Mouse (Mus musculus) heart, embryonic 11.5 days (tissue): Measurements from ENCODE around the gene Tuba1b. TPM values are rescaled to one million over a fixed set of nuclear protein-coding genes. Genes with fewer than 3 reads are reported as not detected.
A peak's percentile ranks its signal among the peaks of the same experiment; 100 is the strongest.
"Not testable (repeated sequence)": the region's sequence is repeated elsewhere in the genome, so short reads cannot be mapped to it uniquely, and the experiment has no call there.

ENCODE experiments used
- ATAC-seq: fragments of 200-750 bp; cut with Nextera tagmentation; replicated peaks from 2 replicates; pipeline ENCODE4 v1.8.0; 2017; ENCODE audit warnings: moderate library complexity; ENCODE audit not compliant: insufficient number of reproducible peaks, low FRiP score, low TSS enrichment
- H3K27ac ChIP-seq: fragments of 300-500 bp; sonication (generic); 2 replicates; pipeline ENCODE4 v1.5.1; 2014; ENCODE audit warnings: mild to moderate bottlenecking, low read depth, low read length
- H3K27me3 ChIP-seq: fragments of 300-500 bp; sonication (generic); 2 replicates; pipeline ENCODE4 v1.6.1; 2014; ENCODE audit warnings: mild to moderate bottlenecking, low read length, mixed read lengths; ENCODE audit not compliant: control insufficient read depth, insufficient read depth
- H3K36me3 ChIP-seq: fragments of 300-500 bp; sonication (generic); 2 replicates; pipeline ENCODE4 v1.6.1; 2014; ENCODE audit warnings: mild to moderate bottlenecking, low read length, moderate library complexity, mixed read lengths; ENCODE audit not compliant: control insufficient read depth, insufficient read depth
- H3K4me1 ChIP-seq: fragments of 300-500 bp; sonication (generic); 2 replicates; pipeline ENCODE4 v1.6.1; 2014; ENCODE audit warnings: low read length; ENCODE audit not compliant: control insufficient read depth, insufficient read depth
- H3K4me2 ChIP-seq: fragments of 300-500 bp; sonication (generic); 2 replicates; pipeline ENCODE4 v1.6.1; 2014; ENCODE audit warnings: mild to moderate bottlenecking, moderate library complexity
- H3K4me3 ChIP-seq: fragments of 300-500 bp; sonication (generic); 2 replicates; pipeline ENCODE4 v1.5.1; 2014; ENCODE audit warnings: low read depth, low read length
- H3K9ac ChIP-seq: fragments of 300-500 bp; sonication (generic); 2 replicates; pipeline ENCODE4 v1.6.1; 2014; ENCODE audit warnings: mild to moderate bottlenecking, low read depth, low read length, moderate library complexity
- H3K9me3 ChIP-seq: fragments of 300-500 bp; sonication (generic); replicated peaks from 2 replicates; pipeline ENCODE4 v1.6.1; 2016; ENCODE audit warnings: low read length; ENCODE audit not compliant: control insufficient read depth
- WGBS: fragments of 180-500 bp; shearing (Covaris S2); extraction: QIAGEN DNeasy Blood & Tissue Kit; methylation state at CpG from one replicate; pipeline ENCODE4 v1.1.7; 2014; ENCODE audit not compliant: insufficient replicate concordance; 5-methylcytosine and 5-hydroxymethylcytosine counted together
- polyA plus RNA-seq: library from polyadenylated mRNA; unstranded; fragments of >200 nt; fragmentation: Nextera tagmentation; extraction: Ambion mirVana; gene quantifications from 2 replicates; pipeline ENCODE4 v1.2.1, GENCODE M21; 2014

The Tuba1b gene
- polyA plus RNA-seq, 1 experiment from 2014 or later = 1,819 TPM

DNA sequence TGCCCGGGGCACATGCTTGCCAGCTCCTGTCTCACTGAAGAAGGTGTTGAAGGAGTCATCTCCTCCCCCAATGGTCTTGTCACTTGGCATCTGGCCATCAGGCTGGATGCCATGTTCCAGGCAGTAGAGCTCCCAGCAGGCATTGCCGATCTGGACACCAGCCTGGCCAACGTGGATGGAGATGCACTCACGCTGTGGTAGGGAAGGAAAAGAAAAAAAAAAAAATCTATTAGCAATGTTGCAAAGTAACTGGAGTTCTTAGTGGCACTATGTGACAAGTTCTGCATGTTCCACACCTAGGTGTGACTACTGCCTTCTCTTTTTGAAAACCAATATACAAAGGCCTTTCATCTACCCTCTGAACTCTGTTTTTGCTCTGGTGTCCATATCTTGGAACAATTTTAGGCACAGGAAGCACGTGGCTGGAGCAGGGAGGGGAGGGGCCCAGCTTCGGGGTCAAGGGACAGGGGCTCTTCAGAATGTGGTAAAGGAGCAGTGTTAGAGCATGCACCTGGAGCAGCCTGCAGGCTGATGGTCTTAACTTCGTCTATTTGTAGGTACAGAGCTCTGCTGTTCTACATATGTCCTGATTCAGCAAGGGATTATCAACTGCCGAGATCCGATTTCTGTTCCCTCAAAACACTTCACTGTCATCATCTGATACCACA is 1.2 kb downstream of the Tuba1b start:
- ATAC-seq, H3K27me3 ChIP-seq, H3K4me1 ChIP-seq, H3K36me3 ChIP-seq, H3K9me3 ChIP-seq: not testable (repeated sequence)
- H3K9ac ChIP-seq = peak overlapping the region; percentile 99
- WGBS = 12% methylated on average over 8 of the region's 9 CpGs
- peak overlapping the region; percentile 84 for H3K4me3 ChIP-seq
- peak overlapping the region; percentile 98 for H3K4me2 ChIP-seq
- H3K27ac ChIP-seq = peak overlapping the region; percentile 99

DNA sequence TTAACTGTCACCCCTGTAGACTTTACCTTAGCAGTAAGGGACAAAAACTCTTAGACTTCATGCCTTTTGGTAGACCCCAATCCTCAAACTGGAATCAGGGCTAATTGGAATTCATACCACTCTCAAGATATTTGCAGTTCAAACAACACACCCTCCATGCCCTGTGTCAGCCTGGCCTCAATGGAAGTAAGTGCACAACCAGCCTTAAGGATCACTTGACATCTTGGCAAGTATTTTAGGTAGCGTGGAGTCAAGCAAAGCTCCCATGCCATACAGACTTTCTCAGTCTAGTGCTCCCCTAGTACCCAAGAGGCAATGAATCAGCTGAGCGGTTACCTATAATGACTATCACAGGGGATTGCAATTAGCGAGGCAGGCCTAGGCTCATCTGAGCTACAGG is 3.4 kb downstream of the Tuba1b start:
- H3K36me3 ChIP-seq = no peaks in the 10 kb centered on the region; the same call in 1 of the 2 replicates
- H3K27me3 ChIP-seq = no peaks in the 10 kb centered on the region
- H3K4me1 ChIP-seq = peaks cover 9% of the 10 kb centered on the region; the same call in 1 of the 2 replicates
- H3K9ac ChIP-seq = no peak overlapping the region
- WGBS = 86% methylated on average over 3 of the region's 3 CpGs
- H3K9me3 ChIP-seq = no peaks in the 10 kb centered on the region
- ATAC-seq = no peak
- no peak overlapping the region for H3K27ac ChIP-seq
- H3K4me3 ChIP-seq = no peak overlapping the region
- H3K4me2 ChIP-seq = no peak overlapping the region

DNA sequence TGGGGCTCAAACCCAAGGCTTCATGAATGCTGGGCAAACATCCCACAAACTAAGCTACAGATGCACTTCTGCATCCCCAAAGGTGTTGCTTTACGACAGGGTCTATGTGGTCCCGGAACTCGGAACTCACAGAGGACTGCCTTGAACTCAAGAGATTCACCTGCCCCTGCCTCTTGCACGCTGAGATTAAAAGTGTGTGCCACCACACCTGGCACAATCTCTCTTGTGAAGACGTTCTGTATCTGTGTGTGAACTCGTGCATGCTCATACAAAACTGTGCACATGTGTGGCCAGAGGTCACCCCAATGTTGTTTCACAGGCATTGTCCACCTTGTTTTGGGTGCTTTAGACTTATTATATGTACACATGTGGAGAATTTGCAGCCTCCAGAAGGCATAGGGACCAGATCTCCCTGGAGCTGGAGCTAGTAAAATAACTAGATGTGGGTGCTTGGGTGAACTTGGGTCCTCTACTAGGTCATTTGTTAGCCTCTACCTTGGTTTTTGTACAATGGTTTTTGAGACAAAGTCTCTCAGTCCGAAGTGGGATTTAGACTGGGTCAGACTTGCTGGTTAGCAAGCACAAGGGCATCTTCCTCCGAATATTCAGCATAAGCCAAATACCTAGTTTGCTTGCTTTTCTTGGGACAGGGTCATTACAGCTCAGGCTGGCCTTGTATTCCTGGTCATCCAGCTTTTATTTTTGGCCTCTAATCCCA is 4.2 kb downstream of the Tuba1b start:
- no peak overlapping the region for H3K4me3 ChIP-seq
- no peak for ATAC-seq
- H3K9ac ChIP-seq = no peak overlapping the region
- H3K4me1 ChIP-seq = peaks cover 1% of the 10 kb centered on the region; the same call in 1 of the 2 replicates
- no peaks in the 10 kb centered on the region for H3K27me3 ChIP-seq
- no peak overlapping the region for H3K4me2 ChIP-seq
- H3K27ac ChIP-seq = no peak overlapping the region
- no peaks in the 10 kb centered on the region; the same call in 1 of the 2 replicates for H3K36me3 ChIP-seq
- no peaks in the 10 kb centered on the region for H3K9me3 ChIP-seq
- 48% methylated on average over 8 of the region's 8 CpGs for WGBS

DNA sequence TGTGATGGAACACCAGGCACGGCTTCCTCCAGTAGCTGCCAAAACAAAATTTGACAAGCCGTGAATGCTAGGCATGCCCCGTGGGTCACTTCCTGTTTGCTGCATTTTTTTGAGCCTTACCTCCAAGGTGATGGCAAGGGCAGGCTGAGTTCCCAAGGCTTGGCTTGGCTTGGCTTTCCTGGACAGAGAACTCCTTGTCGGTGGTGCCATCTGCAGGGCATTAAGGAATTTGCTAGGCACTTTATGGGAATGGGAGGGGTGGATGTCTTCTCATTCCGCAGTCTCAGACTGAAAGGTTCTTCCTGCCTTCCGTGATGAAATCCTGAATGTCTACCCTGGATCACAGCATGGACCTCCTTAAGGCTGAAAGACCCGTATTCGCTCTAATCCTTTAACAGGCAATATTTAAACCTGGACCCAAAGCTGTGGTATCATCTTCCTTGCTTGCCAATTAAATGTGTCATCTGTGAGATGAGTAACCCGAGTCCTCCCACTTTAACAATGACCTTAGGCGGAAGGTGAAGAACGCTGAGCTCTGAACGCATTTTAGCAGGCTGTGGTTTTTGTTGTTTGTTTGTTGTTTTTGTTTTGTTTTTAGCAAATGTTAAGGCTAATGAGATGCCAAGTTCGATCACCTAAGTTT is 5.6 kb downstream of the Tuba1b start:
- no peaks in the 10 kb centered on the region for H3K27me3 ChIP-seq
- ATAC-seq = peak; percentile 55; the same call in 1 of the 2 replicates
- WGBS = 14% methylated on average over 13 of the region's 13 CpGs
- H3K36me3 ChIP-seq = no peaks in the 10 kb centered on the region; the same call in 1 of the 2 replicates
- no peaks in the 10 kb centered on the region for H3K4me1 ChIP-seq
- no peak overlapping the region for H3K4me3 ChIP-seq
- H3K9me3 ChIP-seq = no peaks in the 10 kb centered on the region
- peak overlapping the region; percentile 42; the same call in 1 of the 2 replicates for H3K27ac ChIP-seq
- H3K9ac ChIP-seq = no peak overlapping the region
- H3K4me2 ChIP-seq = no peak overlapping the region

DNA sequence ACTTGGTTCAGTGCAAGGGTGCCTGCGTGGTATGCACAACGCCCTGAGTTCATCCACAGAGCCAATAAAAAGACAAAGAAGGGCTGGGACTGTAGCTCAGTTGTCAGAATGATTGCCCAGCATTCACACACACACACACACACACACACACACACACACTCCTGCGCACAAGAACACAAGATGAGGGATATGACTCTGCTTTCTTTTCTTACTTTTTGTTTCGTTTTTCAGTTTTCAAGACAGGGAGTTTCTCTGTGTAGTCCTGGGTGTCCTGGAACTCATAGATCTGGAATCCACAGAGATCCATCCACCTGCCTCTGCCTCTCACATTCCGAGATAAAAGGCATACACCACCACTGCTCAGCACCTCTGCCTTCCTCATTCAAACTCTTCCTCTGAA is 6.8 kb downstream of the Tuba1b start:
- Histone ChIP-seq H3K4me2 (no peak overlapping the region), H3K36me3 (no peaks in the 10 kb centered on the region), H3K4me3 (no peak overlapping the region), H3K9ac (no peak overlapping the region), H3K27me3 (no peaks in the 10 kb centered on the region), H3K9me3 (no peaks in the 10 kb centered on the region), H3K4me1 (no peaks in the 10 kb centered on the region), H3K27ac (no peak overlapping the region)
- no peak for ATAC-seq
- WGBS = 83% methylated on average over 5 of the region's 5 CpGs

DNA sequence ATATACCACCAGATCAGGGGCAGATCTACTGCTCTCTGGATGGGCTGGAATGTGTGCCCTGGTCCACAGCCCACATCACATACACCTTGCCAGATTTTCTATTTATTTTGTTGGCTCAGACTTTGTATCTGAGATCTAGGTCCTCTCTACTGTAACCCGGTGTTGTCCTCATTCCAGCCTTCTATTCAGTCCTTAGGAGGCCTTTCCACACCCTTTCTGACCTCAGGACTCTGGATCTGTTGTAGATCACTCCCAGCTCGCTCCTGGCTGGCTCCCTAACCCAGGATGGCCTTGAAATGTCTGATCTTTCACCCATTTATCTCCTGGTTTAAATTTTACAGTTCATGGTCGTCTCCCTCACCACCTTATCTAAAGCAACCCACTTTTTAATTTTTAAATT is 9.7 kb downstream of the Tuba1b start:
- Histone ChIP-seq H3K9me3 (no peaks in the 10 kb centered on the region), H3K36me3 (no peaks in the 10 kb centered on the region), H3K9ac (no peak overlapping the region), H3K4me3 (no peak overlapping the region), H3K27ac (no peak overlapping the region), H3K4me2 (no peak overlapping the region), H3K4me1 (no peaks in the 10 kb centered on the region), H3K27me3 (no peaks in the 10 kb centered on the region)
- no peak for ATAC-seq
- WGBS = 66% methylated on average over 3 of the region's 3 CpGs

DNA sequence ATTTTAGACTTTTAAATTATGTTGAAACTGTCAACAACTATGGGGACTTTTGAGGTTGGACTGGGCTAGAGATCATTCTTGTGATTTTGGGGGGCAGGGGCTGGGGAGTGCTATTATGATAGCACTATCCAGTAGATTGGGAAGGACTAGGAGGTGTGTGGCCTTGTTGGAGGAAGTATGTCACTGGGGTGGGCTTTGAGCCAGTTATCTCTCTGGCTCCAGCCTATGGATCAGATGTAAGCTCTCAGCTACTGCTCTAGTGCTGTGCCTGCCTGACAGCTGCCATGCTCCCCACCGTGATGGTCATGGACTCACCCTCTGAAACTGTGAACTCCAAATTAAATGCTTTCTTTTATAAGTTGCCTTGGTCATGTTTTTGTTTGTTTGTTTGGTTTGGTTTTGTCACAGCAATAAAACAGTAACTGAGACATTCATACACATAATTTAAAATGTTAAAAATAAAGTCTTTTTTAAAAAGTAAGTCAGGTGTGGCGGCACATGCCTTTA is 11.3 kb downstream of the Tuba1b start:
- Histone ChIP-seq H3K27ac (no peak overlapping the region), H3K9ac (no peak overlapping the region), H3K36me3 (no peaks in the 10 kb centered on the region), H3K27me3 (no peaks in the 10 kb centered on the region), H3K4me2 (no peak overlapping the region), H3K4me3 (no peak overlapping the region), H3K9me3 (no peaks in the 10 kb centered on the region), H3K4me1 (no peaks in the 10 kb centered on the region)
- no peak for ATAC-seq
- WGBS = 76% methylated on average over 2 of the region's 2 CpGs

DNA sequence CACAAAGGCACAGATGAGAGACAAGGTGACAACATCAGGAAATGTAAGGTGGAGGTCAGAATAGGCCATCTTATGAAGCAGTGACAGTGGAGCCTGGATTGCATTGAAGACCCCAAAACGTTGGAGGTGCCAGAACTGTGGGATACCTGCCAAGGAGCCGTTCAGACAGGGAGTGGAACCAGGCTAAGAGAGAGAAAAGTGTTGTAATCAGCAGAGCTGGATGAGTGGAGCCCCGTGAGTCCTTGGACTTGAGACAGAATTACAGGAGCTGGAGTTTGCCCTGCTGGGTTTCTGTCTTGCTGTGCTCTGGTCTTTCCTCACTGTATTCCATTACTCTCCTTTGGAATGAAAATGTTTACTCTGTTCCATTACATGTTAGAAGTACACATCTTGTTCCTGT is 11.8 kb downstream of the Tuba1b start:
- ATAC-seq = no peak
- Histone ChIP-seq H3K4me1 (no peaks in the 10 kb centered on the region), H3K36me3 (no peaks in the 10 kb centered on the region), H3K4me3 (no peak overlapping the region), H3K9me3 (no peaks in the 10 kb centered on the region), H3K4me2 (no peak overlapping the region), H3K9ac (no peak overlapping the region), H3K27ac (no peak overlapping the region), H3K27me3 (no peaks in the 10 kb centered on the region)
- 50% methylated on average over 3 of the region's 3 CpGs for WGBS
